Mouse (Mus musculus) small intestine, adult 2 months (tissue): ENCODE data around the gene Cd164l2.

Experiments used
- CTCF ChIP-seq: fragments of 200-500 bp; IDR thresholded peaks from 2 replicates; pipeline ENCODE4 v1.5.1; 2012; ENCODE audit warnings: low read depth, mild to moderate bottlenecking, control low read depth, inconsistent platforms, low read length, moderate library complexity, mixed read lengths; ENCODE audit not compliant: insufficient replicate concordance, insufficient read length; ENCODE audit errors: extremely low read depth
- POLR2A ChIP-seq: fragments of 200-500 bp; IDR thresholded peaks from 2 replicates; pipeline ENCODE4 v1.6.1; 2012; ENCODE audit warnings: low read depth, mild to moderate bottlenecking, control low read depth, inconsistent platforms, low read length, moderate library complexity

DNA sequence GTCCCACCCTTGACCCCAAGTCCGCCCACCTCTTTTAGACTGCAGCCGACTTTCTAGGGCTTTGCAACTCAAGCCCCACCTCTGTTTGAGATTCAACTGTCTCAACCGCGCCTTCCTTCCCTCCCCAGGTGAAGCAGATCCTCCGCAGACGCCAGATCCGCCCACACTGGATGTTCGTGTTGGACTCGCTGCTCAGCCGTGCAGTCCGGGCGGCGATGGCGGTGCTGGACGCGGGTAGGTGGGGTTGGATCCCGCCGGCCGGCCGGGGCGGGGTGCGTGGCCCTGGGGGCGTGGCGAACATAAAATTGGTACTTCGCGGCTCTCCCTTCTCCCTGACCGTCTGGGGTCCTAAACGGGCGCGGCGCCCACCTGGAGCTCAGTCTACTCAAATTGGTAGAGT is 39.3 kb downstream of the Cd164l2 start:
- TF ChIP-seq CTCF (no peak), POLR2A (no peak)
